Mouse (Mus musculus): ENCODE measurements at regions not wholly inside any gene's neighbourhood (a gene's known extent, or its start where the extent isn't known, plus 50 kb on each side); places are given as distances from the start of the nearest gene placed in this dataset.

- no peak for DNase-seq (ENCODE audit: low spot score)
Measured at GRCm38 (mm10) chr12:62881202-62881601, 1358.3 kb downstream of the Lrfn5 start.

- peak; percentile 3 for DNase-seq (ENCODE audit: low spot score)
Measured at GRCm38 (mm10) chr12:62892851-62893632, 1370.1 kb downstream of the Lrfn5 start.
